Mouse (Mus musculus): ENCODE results near the gene Lcp2. TPM values are rescaled to one million over a fixed set of nuclear protein-coding genes. Genes with fewer than 3 reads are reported as not detected.

Gene Lcp2
- polyA plus RNA-seq, 1 experiment, result 0.42 TPM

GRCm38 (mm10) chr11:34010133-34010858, 36.4 kb upstream of the Lcp2 start:
- Histone ChIP-seq H3K27ac (ENCODE audit: insufficient read depth, low read length) (no peak overlapping the region), H3K4me3 (ENCODE audit: insufficient read depth, low read length) (no peak overlapping the region), H3K4me1 (ENCODE audit: control insufficient read depth, insufficient read depth, low read length) (peaks cover 4% of the 10 kb centered on the region; the same call in 1 of the 2 replicates)
- TF ChIP-seq CTCF (IDR thresholded peaks at IDR 0.05; ENCODE audit: borderline replicate concordance, insufficient read depth, low read length) (no peak), POLR2A (IDR thresholded peaks at IDR 0.05; ENCODE audit: low read depth, low read length) (no peak)

- Histone ChIP-seq H3K4me3 (ENCODE audit: insufficient read depth, low read length) (no peak overlapping the region), H3K4me1 (ENCODE audit: control insufficient read depth, insufficient read depth, low read length) (peaks cover 4% of the 10 kb centered on the region; the same call in 1 of the 2 replicates), H3K27ac (ENCODE audit: insufficient read depth, low read length) (no peak overlapping the region)
- TF ChIP-seq CTCF (IDR thresholded peaks at IDR 0.05; ENCODE audit: borderline replicate concordance, insufficient read depth, low read length) (no peak), POLR2A (IDR thresholded peaks at IDR 0.05; ENCODE audit: low read depth, low read length) (no peak)
Observed at GRCm38 (mm10) chr11:34010859-34011172, 35.9 kb upstream of the Lcp2 start.

- no peak overlapping the region for H3K27ac ChIP-seq (ENCODE audit: insufficient read depth, low read length)
- TF ChIP-seq POLR2A (IDR thresholded peaks at IDR 0.05; ENCODE audit: low read depth, low read length) (no peak), CTCF (IDR thresholded peaks at IDR 0.05; ENCODE audit: borderline replicate concordance, insufficient read depth, low read length) (no peak)
- no peak overlapping the region for H3K4me3 ChIP-seq (ENCODE audit: insufficient read depth, low read length)
Observed at GRCm38 (mm10) chr11:34012007-34012652, 34.6 kb upstream of the Lcp2 start.

DNA sequence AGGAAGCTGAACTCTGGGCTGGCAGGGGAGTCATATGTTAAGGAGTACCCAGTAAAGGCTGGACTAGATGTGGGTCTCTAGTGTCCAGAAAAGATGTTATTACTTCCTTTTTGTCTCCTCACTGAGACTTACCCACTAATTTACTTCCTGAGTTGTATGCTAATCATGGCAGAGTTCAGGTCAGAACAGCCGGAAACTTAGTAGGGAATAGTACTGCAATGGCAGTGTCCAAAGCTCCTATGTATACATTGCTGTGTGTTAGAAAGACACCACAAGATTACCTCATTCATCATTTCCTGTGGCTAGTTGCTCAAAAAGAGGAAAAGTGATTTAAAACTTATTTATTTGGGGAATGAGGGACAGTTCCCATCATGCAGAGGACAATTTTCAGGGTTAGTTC, 21.6 kb upstream of the Lcp2 start:
- TF ChIP-seq POLR2A (IDR thresholded peaks at IDR 0.05; ENCODE audit: low read depth, low read length), result no peak
- TF ChIP-seq CTCF (IDR thresholded peaks at IDR 0.05; ENCODE audit: borderline replicate concordance, insufficient read depth, low read length), result no peak
- H3K27ac ChIP-seq (ENCODE audit: insufficient read depth, low read length), result no peak overlapping the region
- no peaks in the 10 kb centered on the region for H3K4me1 ChIP-seq (ENCODE audit: control insufficient read depth, insufficient read depth, low read length)
- no peak overlapping the region for H3K4me3 ChIP-seq (ENCODE audit: insufficient read depth, low read length)

More at GRCm38 (mm10) chr11:34012007-34012652, 34.6 kb upstream of the Lcp2 start:
- peaks cover 4% of the 10 kb centered on the region; the same call in 1 of the 2 replicates for H3K4me1 ChIP-seq (ENCODE audit: control insufficient read depth, insufficient read depth, low read length)

DNA sequence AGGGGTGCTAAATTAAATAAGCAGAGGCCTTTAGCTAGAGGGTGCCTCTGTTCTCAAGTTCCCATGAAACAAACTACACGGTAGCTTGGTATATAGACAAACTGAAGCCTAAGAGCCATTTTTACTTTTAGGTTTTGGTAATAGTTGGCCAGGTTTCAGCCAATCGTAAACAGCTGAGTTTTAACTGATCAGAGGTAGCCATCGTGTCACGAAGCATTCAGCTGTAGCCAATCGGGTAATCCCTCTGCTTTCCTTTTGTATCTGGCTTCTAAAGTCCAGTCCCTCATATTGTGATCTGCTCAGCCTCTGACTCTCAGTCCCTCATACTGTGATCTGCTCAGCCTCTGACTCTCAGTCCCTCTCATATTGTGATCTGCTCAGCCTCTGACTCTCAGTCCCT, 17.1 kb upstream of the Lcp2 start:
- Histone ChIP-seq H3K4me1 (ENCODE audit: control insufficient read depth, insufficient read depth, low read length) (no peaks in the 10 kb centered on the region), H3K4me3 (ENCODE audit: insufficient read depth, low read length) (no peak overlapping the region), H3K27ac (ENCODE audit: insufficient read depth, low read length) (no peak overlapping the region)
- TF ChIP-seq POLR2A (IDR thresholded peaks at IDR 0.05; ENCODE audit: low read depth, low read length), result no peak
- no peak for TF ChIP-seq CTCF (IDR thresholded peaks at IDR 0.05; ENCODE audit: borderline replicate concordance, insufficient read depth, low read length)

DNA sequence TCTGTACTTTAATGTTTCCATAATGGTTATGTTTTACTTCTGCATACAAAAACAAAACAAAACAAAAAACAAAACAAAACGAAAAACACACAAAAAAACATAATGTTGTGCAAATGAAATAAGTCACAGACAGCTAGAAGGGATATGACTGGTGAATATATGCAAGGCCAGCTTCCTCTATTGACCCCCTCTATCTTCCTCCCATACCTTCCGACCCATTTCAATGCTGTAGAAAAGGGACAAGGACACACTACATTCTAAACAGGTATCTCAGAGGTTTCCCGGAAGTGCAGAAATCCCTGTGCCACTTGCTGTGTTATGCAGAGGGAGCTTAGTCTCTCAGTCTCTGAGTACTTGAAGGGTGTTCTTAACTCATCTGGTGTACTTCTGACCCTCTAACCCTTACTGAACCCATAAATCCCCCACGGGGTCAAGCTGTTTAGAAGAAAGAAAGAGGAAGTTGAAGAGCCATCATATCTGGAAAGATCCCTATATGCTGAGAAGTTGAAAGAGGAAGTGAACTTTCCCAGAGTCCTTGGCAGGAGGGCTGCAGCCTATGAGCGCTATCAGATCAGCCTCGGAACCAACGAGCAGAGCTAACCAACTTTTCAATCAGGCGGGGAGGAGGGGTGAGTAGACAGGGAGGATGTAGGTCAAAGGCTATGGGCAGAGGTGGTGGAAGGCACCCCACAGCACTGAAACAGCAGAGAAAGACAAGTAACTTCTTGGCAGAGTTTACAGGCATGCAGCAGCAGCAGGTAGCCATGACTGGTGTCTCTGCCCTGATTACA, 15.5 kb upstream of the Lcp2 start:
- no peak for TF ChIP-seq CTCF (IDR thresholded peaks at IDR 0.05; ENCODE audit: borderline replicate concordance, insufficient read depth, low read length)
- no peak for TF ChIP-seq POLR2A (IDR thresholded peaks at IDR 0.05; ENCODE audit: low read depth, low read length)

GRCm38 (mm10) chr11:34034008-34034505, 12.7 kb upstream of the Lcp2 start:
- no peak for TF ChIP-seq CTCF (IDR thresholded peaks at IDR 0.05; ENCODE audit: borderline replicate concordance, insufficient read depth, low read length)
- no peak for TF ChIP-seq POLR2A (IDR thresholded peaks at IDR 0.05; ENCODE audit: low read depth, low read length)
- no peak overlapping the region for H3K27ac ChIP-seq (ENCODE audit: insufficient read depth, low read length)

More for the DNA sequence above, 15.5 kb upstream of the Lcp2 start:
- no peak overlapping the region for H3K4me3 ChIP-seq (ENCODE audit: insufficient read depth, low read length)
- no peaks in the 10 kb centered on the region for H3K4me1 ChIP-seq (ENCODE audit: control insufficient read depth, insufficient read depth, low read length)
- H3K27ac ChIP-seq (ENCODE audit: insufficient read depth, low read length), result no peak overlapping the region

DNA sequence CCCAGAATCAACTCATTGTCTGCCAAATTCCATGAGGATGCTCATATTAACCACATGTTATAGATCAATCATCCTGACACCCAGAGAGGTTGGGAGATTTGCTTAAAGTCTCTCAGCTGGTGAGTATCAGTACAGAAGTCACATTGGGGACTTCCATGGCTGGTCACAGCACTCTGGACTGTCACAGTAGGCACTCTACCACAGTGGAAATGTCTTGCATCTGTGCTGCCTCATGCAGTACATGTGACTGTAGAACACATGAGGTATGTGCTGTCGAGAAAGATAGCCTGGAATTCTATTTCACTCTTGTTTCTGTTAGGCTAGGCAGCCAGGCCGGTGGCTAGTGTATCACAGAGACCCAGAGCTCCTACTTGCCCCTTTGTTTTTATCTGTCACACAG, 11.9 kb upstream of the Lcp2 start:
- Histone ChIP-seq H3K4me3 (ENCODE audit: insufficient read depth, low read length) (no peak overlapping the region), H3K4me1 (ENCODE audit: control insufficient read depth, insufficient read depth, low read length) (no peaks in the 10 kb centered on the region), H3K27ac (ENCODE audit: insufficient read depth, low read length) (no peak overlapping the region)
- TF ChIP-seq CTCF (IDR thresholded peaks at IDR 0.05; ENCODE audit: borderline replicate concordance, insufficient read depth, low read length), result no peak
- TF ChIP-seq POLR2A (IDR thresholded peaks at IDR 0.05; ENCODE audit: low read depth, low read length), result no peak

More at GRCm38 (mm10) chr11:34034008-34034505, 12.7 kb upstream of the Lcp2 start:
- Histone ChIP-seq H3K4me1 (ENCODE audit: control insufficient read depth, insufficient read depth, low read length) (no peaks in the 10 kb centered on the region), H3K4me3 (ENCODE audit: insufficient read depth, low read length) (no peak overlapping the region)

- TF ChIP-seq CTCF (IDR thresholded peaks at IDR 0.05; ENCODE audit: borderline replicate concordance, insufficient read depth, low read length) (no peak), POLR2A (IDR thresholded peaks at IDR 0.05; ENCODE audit: low read depth, low read length) (no peak)
- no peaks in the 10 kb centered on the region for H3K4me1 ChIP-seq (ENCODE audit: control insufficient read depth, insufficient read depth, low read length)
- H3K4me3 ChIP-seq (ENCODE audit: insufficient read depth, low read length), result no peak overlapping the region
- H3K27ac ChIP-seq (ENCODE audit: insufficient read depth, low read length), result no peak overlapping the region
Observed at GRCm38 (mm10) chr11:34035909-34036658, 10.6 kb upstream of the Lcp2 start.

All from embryonic fibroblast, embryonic 13.5 days (primary cell).